Mouse (Mus musculus) neural tube, embryonic 15.5 days (tissue): Measurements from ENCODE around the gene Crabp2. TPM values are rescaled to one million over a fixed set of nuclear protein-coding genes. Genes with fewer than 3 reads are reported as not detected.

ENCODE experiments used
- ATAC-seq: fragments of 200-750 bp; cut with Nextera tagmentation; 2 replicates; pipeline ENCODE4 v1.8.0; 2017; ENCODE audit warnings: mild to moderate bottlenecking, moderate TSS enrichment, moderate library complexity; ENCODE audit not compliant: low FRiP score
- H3K27ac ChIP-seq: fragments of 300-500 bp; sonication (generic); replicated peaks from 2 replicates; pipeline ENCODE4 v1.5.1; 2015; ENCODE audit warnings: mild to moderate bottlenecking, inconsistent platforms
- H3K27me3 ChIP-seq: fragments of 300-500 bp; sonication (generic); replicated peaks from 2 replicates; pipeline ENCODE4 v1.6.1; 2015; ENCODE audit warnings: inconsistent platforms
- H3K36me3 ChIP-seq: fragments of 300-500 bp; sonication (generic); 2 replicates; pipeline ENCODE4 v1.6.1; 2015; ENCODE audit warnings: inconsistent platforms
- H3K4me1 ChIP-seq: fragments of 300-500 bp; sonication (generic); 2 replicates; pipeline ENCODE4 v1.6.1; 2015; ENCODE audit warnings: inconsistent platforms
- H3K4me2 ChIP-seq: fragments of 300-500 bp; sonication (generic); 2 replicates; pipeline ENCODE4 v1.6.1; 2015; ENCODE audit warnings: inconsistent platforms, mild to moderate bottlenecking, moderate library complexity
- H3K4me3 ChIP-seq: fragments of 300-500 bp; sonication (generic); replicated peaks from 2 replicates; pipeline ENCODE4 v1.5.1; 2015; ENCODE audit warnings: mild to moderate bottlenecking, inconsistent platforms
- H3K9ac ChIP-seq: fragments of 300-500 bp; sonication (generic); replicated peaks from 2 replicates; pipeline ENCODE4 v1.6.1; 2015; ENCODE audit warnings: mild to moderate bottlenecking, inconsistent platforms
- H3K9me3 ChIP-seq: fragments of 300-500 bp; sonication (generic); replicated peaks from 2 replicates; pipeline ENCODE4 v1.6.1; 2016; ENCODE audit warnings: inconsistent platforms
- WGBS: fragments of 180-500 bp; shearing (Covaris S2); methylation state at CpG from one replicate; pipeline ENCODE4 v1.1.7; 2015; ENCODE audit warnings: mixed read lengths; 5-methylcytosine and 5-hydroxymethylcytosine counted together
- polyA plus RNA-seq: library from polyadenylated mRNA; unstranded; fragments of >200 nt; fragmentation: Nextera tagmentation; extraction: Ambion mirVana; gene quantifications from 2 replicates; pipeline ENCODE4 v1.2.1, GENCODE M21; 2015

Crabp2 gene
- polyA plus RNA-seq, 1 experiment from 2014 or later: 81.1 TPM

DNA sequence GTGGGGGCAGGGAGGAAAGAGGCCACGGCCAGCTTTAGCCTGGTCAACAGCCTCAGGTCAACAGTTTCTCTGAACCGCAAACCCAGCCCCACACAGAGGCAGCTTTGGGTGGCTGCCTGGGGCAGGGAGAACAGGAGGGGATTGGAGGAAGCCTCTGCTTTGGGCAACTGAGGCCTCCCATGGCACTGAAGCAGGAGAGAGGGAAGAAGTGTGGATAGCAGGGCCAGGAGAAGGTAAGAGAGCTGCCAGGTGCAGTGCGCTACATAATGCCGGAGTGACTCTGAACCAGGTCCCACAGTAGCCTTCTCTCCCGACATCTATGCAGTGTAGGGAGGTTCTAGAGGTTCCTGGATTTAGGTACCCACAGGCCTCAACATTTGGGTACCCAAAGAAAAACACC is 32.3 kb downstream of the Crabp2 start:
- 62% methylated on average over 5 of the region's 5 CpGs for WGBS
- Histone ChIP-seq H3K4me1 (peaks cover 53% of the 10 kb centered on the region), H3K27ac (no peak overlapping the region), H3K27me3 (no peaks in the 10 kb centered on the region), H3K36me3 (no peaks in the 10 kb centered on the region; the same call in 1 of the 2 replicates), H3K9ac (no peak overlapping the region), H3K4me3 (no peak overlapping the region), H3K9me3 (no peaks in the 10 kb centered on the region), H3K4me2 (no peak overlapping the region)
- no peak for ATAC-seq

GRCm38 (mm10) chr3:87981214-87981760 is 32.8 kb downstream of the Crabp2 start:
- Histone ChIP-seq H3K27me3 (no peaks in the 10 kb centered on the region), H3K27ac (no peak overlapping the region), H3K4me2 (no peak overlapping the region), H3K9ac (no peak overlapping the region), H3K4me1 (peaks cover 59% of the 10 kb centered on the region), H3K36me3 (no peaks in the 10 kb centered on the region; the same call in 1 of the 2 replicates), H3K4me3 (no peak overlapping the region), H3K9me3 (no peaks in the 10 kb centered on the region)
- WGBS: 88% methylated on average over 6 of the region's 6 CpGs
- no peak for ATAC-seq

DNA sequence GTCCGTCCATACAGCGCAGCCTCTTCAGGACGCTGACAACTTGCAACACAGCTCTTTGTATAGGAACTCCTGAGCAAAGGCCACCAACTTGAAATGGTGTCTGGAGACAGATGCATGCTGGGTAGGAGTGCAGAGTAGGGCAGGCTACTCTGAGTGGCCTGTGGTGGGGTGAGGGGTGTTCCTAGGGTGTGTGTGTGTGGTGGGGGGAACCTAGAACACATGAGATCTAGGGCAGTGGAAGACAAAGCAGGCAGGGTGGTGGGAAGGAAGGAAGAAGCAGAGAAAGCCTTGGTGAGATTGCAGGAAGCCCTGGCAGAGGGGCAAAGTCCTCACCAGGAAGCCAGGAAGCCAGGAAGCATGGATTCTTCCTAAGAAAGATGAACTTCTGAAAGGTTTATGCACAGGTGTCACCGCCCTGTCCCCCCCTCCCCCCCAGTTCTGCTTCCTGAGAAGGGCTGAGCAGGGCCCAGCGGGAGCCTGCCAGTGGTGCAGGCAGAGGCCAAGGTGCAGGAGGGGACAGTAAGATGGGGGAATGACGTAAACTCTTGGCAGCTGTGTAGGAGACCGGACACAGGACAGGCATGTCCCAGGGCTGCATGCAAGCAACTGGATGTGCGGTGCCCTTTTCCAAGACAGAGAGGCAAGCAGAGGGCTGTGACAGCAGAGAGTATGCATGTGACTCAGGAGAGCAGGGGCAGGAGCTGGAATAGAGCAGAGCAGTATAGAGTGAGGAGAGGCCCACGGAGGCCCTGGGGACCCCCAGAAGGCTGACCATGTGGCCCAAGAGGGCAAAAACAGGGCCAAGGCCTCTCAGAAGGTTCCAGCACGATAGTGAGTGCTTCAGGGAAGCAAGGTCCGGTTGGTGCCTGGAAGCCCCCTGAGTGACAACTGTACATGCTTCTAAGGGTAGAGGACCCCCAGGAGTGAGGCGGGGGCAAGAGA is 33.7 kb downstream of the Crabp2 start:
- Histone ChIP-seq H3K4me3 (no peak overlapping the region), H3K27me3 (no peaks in the 10 kb centered on the region), H3K4me1 (peaks cover 67% of the 10 kb centered on the region), H3K36me3 (no peaks in the 10 kb centered on the region), H3K4me2 (peak overlapping the region; percentile 21), H3K27ac (peak overlapping the region; percentile 75), H3K9ac (no peak overlapping the region), H3K9me3 (no peaks in the 10 kb centered on the region)
- no peak for ATAC-seq
- 35% methylated on average over 12 of the region's 12 CpGs for WGBS

DNA sequence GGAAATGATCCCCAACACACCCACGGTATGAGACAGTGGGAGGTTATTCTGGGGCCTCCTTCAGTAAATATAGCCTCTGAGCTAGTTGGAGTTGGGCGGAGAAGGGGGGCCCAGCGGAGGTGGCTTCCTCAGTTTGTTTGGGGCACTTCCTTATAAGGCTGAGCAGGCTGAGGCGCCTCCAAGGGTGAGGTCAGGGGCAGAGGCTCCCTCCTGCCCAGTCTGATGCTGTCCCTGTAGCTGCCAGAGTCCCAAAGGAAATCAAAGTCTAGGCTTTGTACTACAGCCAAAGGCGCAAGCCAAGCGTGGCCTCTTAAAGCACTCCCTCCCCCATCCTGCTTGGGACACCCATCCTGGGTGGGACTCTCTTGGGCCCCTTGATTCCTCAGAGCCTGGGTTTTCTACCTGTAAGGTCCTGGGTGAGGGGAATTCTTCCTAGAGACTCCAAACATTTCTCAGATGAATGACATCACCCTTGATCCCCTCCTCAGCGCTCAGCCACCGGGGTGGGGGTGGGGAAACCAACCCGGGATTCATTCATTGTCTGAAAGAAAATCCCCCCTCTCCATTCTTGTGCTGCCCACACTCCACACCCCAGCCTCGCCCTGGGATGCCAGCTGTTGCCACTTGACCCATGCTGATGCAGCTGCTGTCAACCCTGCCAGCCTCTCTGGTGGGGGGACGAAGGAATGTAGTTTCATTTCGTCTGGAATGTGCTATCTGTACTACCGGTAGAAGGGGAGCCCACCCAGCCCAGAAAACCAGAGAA is 34.6 kb downstream of the Crabp2 start:
- WGBS: 10% methylated on average over 13 of the region's 13 CpGs
- peak overlapping the region; percentile 75 for H3K27ac ChIP-seq
- peak overlapping the region; percentile 21 for H3K4me2 ChIP-seq
- no peaks in the 10 kb centered on the region for H3K27me3 ChIP-seq
- ATAC-seq: no peak
- H3K4me3 ChIP-seq: no peak overlapping the region
- no peaks in the 10 kb centered on the region for H3K36me3 ChIP-seq
- H3K9me3 ChIP-seq: no peaks in the 10 kb centered on the region
- H3K4me1 ChIP-seq: peaks cover 75% of the 10 kb centered on the region
- H3K9ac ChIP-seq: no peak overlapping the region

DNA sequence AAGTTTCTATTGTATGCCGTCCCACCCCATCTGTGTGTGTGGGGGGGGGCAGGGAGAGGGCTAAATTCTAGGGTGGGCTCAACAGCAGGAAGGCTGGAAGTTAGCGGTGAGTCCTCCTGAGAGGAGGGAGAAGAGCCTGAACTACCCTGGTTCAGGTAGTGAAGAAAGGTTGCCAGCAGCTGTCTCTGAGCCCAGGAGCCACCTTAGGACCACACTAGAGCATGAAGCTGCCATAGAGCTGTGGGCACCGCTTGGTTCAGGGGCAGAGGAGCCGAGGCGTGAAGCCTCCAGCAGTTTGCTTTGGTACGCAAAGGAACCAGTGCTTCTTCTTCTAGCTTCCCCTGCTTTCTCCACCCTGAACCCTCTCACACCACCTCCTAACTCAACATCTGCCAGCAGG is 35.2 kb downstream of the Crabp2 start:
- Histone ChIP-seq H3K9ac (no peak overlapping the region), H3K27ac (0 out of 2 replicates have a peak overlapping the region, but pooled peaks have one; percentile 75)

DNA sequence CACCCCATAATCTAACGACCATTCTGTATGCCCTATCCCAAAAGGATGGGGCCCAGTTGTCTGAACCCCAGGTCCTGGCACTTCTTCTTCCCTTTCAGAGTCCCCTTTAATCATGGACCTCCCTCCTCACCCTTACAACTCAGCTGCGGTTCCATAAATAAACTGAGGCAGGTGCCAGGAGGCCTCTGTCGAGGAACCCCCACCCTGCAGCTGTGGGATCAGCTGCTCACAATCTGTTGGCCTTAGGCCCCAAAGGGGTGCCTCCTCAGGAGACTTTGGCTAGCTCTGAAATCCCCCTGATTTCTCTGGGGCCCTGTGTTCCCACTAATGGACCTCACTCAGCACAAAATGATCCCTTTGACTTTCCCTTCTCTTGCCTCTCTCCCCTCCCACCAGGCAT is 35.6 kb downstream of the Crabp2 start:
- peaks cover 82% of the 10 kb centered on the region for H3K4me1 ChIP-seq
- no peak overlapping the region for H3K4me2 ChIP-seq
- H3K36me3 ChIP-seq: no peaks in the 10 kb centered on the region
- ATAC-seq: no peak
- 0 out of 2 replicates have a peak overlapping the region, but pooled peaks have one; percentile 5 for H3K9ac ChIP-seq
- no peaks in the 10 kb centered on the region for H3K9me3 ChIP-seq
- H3K27ac ChIP-seq: no peak overlapping the region
- no peak overlapping the region for H3K4me3 ChIP-seq
- WGBS: 20% methylated on average over 3 of the region's 3 CpGs
- no peaks in the 10 kb centered on the region; the same call in 1 of the 2 replicates for H3K27me3 ChIP-seq

More for the DNA sequence above, 35.2 kb downstream of the Crabp2 start:
- ATAC-seq: no peak
- Histone ChIP-seq H3K4me3 (no peak overlapping the region), H3K36me3 (no peaks in the 10 kb centered on the region), H3K4me1 (peaks cover 81% of the 10 kb centered on the region), H3K9me3 (no peaks in the 10 kb centered on the region), H3K4me2 (peak overlapping the region; percentile 21; the same call in 1 of the 2 replicates), H3K27me3 (no peaks in the 10 kb centered on the region; the same call in 1 of the 2 replicates)
- WGBS: 61% methylated on average over 6 of the region's 6 CpGs

- Histone ChIP-seq H3K4me2 (peak overlapping the region; percentile 13; the same call in 1 of the 2 replicates), H3K4me1 (peaks cover 73% of the 10 kb centered on the region), H3K27me3 (peaks cover 3% of the 10 kb centered on the region; the same call in 1 of the 2 replicates), H3K4me3 (no peak overlapping the region), H3K9ac (no peak overlapping the region), H3K27ac (peak overlapping the region; percentile 67), H3K36me3 (no peaks in the 10 kb centered on the region), H3K9me3 (no peaks in the 10 kb centered on the region)
- 22% methylated on average over 12 of the region's 12 CpGs for WGBS
- ATAC-seq: no peak
Observed at GRCm38 (mm10) chr3:87985505-87986320, 37.2 kb downstream of the Crabp2 start.

DNA sequence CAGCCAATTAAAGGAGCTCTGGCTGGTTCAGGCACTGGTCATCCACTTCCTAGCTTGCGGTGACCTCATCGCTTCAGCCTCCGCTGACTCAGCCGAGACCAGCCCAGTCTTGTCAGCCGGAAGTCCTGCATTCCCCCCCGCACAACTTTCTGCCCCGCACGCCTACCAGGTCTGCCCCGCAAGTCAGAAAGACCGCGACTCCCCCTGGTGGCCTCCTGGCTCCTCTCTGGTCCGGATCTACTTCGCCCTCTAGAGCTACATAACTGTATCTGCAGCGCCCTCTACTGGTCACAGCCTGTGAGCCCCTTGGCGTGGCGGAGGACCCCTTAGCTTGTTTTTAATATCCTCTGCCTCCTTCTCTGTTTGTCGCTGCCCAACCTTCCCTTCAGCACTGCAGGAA is 38.4 kb downstream of the Crabp2 start:
- Histone ChIP-seq H3K4me1 (peaks cover 64% of the 10 kb centered on the region), H3K4me2 (peak overlapping the region; percentile 63), H3K4me3 (peak overlapping the region; percentile 31), H3K9me3 (no peaks in the 10 kb centered on the region), H3K27me3 (peaks cover 11% of the 10 kb centered on the region), H3K9ac (peak overlapping the region; percentile 48), H3K36me3 (no peaks in the 10 kb centered on the region), H3K27ac (peak overlapping the region; percentile 67)
- peak; percentile 80 for ATAC-seq
- WGBS: under 1% methylated on average over 17 of the region's 17 CpGs

DNA sequence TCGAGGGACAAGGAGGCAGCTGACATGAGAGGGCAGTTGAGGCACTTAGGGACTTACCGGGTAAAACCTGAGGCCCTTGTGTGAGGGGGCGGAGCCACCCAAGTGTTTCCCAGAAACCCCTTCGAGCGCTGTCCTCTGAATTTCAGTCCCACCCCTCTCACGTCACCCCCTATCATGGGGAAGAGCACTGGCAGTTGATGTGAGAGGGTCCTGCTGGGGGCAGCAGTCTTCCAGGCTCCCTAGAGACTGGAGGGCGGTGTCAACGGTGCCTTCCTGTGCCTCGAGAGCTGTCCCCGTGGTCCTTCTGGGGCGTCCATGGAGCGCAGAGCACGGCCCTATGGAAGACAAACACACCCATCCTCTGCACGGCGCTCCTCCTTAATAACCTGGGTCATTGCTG is 39.2 kb downstream of the Crabp2 start:
- Histone ChIP-seq H3K4me2 (peak overlapping the region; percentile 63), H3K4me1 (peaks cover 57% of the 10 kb centered on the region), H3K27me3 (peaks cover 13% of the 10 kb centered on the region), H3K36me3 (no peaks in the 10 kb centered on the region), H3K4me3 (peak overlapping the region; percentile 31), H3K9ac (peak overlapping the region; percentile 48), H3K9me3 (no peaks in the 10 kb centered on the region), H3K27ac (peak overlapping the region; percentile 67)
- ATAC-seq: peak; percentile 80
- 2% methylated on average over 15 of the region's 15 CpGs for WGBS

DNA sequence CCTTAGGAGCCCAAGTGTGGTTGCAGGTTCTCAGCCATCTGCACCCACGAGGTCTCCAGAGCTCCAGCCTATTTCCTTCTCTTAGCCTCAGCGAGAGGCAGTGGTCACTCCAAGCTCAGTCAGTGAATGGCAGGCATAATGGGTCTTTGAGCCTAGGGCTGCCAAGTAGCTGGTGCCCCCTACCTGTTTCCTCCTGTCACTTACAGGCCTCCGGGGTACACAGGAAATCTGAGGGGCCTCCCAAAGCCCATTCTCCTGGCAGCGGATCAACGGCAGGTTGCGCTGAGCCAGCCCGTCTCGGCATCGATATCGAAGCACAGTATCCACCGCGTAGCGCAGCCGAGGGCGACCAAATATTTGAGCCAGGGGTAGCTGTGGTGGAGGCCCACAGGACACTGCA is 39.6 kb downstream of the Crabp2 start:
- H3K4me1 ChIP-seq: peaks cover 53% of the 10 kb centered on the region
- peak; percentile 19 for ATAC-seq
- H3K9me3 ChIP-seq: no peaks in the 10 kb centered on the region

GRCm38 (mm10) chr3:87989935-87990334 is 41.5 kb downstream of the Crabp2 start:
- peaks cover 37% of the 10 kb centered on the region for H3K4me1 ChIP-seq
- ATAC-seq: no peak
- H3K4me2 ChIP-seq: no peak overlapping the region
- WGBS: 45% methylated on average over 10 of the region's 10 CpGs
- H3K36me3 ChIP-seq: no peaks in the 10 kb centered on the region
- H3K27me3 ChIP-seq: peaks cover 36% of the 10 kb centered on the region
- H3K9ac ChIP-seq: no peak overlapping the region
- no peak overlapping the region for H3K27ac ChIP-seq
- H3K4me3 ChIP-seq: no peak overlapping the region
- H3K9me3 ChIP-seq: no peaks in the 10 kb centered on the region

More for the DNA sequence above, 39.6 kb downstream of the Crabp2 start:
- H3K4me3 ChIP-seq: peak overlapping the region; percentile 31
- H3K36me3 ChIP-seq: no peaks in the 10 kb centered on the region
- 4% methylated on average over 15 of the region's 15 CpGs for WGBS
- H3K27ac ChIP-seq: peak overlapping the region; percentile 67
- H3K27me3 ChIP-seq: peaks cover 17% of the 10 kb centered on the region
- H3K4me2 ChIP-seq: peak overlapping the region; percentile 63
- peak overlapping the region; percentile 48 for H3K9ac ChIP-seq
